Mouse (Mus musculus) heart, embryonic 12.5 days (tissue): ENCODE measurements at regions not wholly inside any gene's neighbourhood (a gene's known extent, or its start where the extent isn't known, plus 50 kb on each side); places are given as distances from the start of the nearest gene placed in this dataset.

Source experiments
- ATAC-seq: fragments of 200-750 bp; cut with Nextera tagmentation; 2 replicates; pipeline ENCODE4 v1.8.0; 2017; ENCODE audit warnings: moderate TSS enrichment, moderate library complexity; ENCODE audit not compliant: insufficient number of reproducible peaks, low FRiP score
- H3K27ac ChIP-seq: fragments of 300-500 bp; sonication (generic); 2 replicates; pipeline ENCODE4 v1.5.1; 2016; ENCODE audit warnings: mild to moderate bottlenecking, moderate library complexity; ENCODE audit not compliant: poor library complexity, severe bottlenecking
- H3K27me3 ChIP-seq: fragments of 300-500 bp; sonication (generic); replicated peaks from 2 replicates; pipeline ENCODE4 v1.6.1; 2016; ENCODE audit warnings: mild to moderate bottlenecking, moderate library complexity
- H3K36me3 ChIP-seq: fragments of 300-500 bp; sonication (generic); 2 replicates; pipeline ENCODE4 v1.6.1; 2016; ENCODE audit warnings: mild to moderate bottlenecking, moderate library complexity
- H3K4me1 ChIP-seq: fragments of 300-500 bp; sonication (generic); replicated peaks from 2 replicates; pipeline ENCODE4 v1.6.1; 2016; ENCODE audit warnings: mild to moderate bottlenecking
- H3K4me2 ChIP-seq: fragments of 300-500 bp; sonication (generic); 2 replicates; pipeline ENCODE4 v1.6.1; 2016; ENCODE audit warnings: mild to moderate bottlenecking, moderate library complexity
- H3K4me3 ChIP-seq: fragments of 300-500 bp; sonication (generic); 2 replicates; pipeline ENCODE4 v1.5.1; 2016; ENCODE audit warnings: mild to moderate bottlenecking
- H3K9ac ChIP-seq: fragments of 300-500 bp; sonication (generic); 2 replicates; pipeline ENCODE4 v1.6.1; 2016; ENCODE audit warnings: mild to moderate bottlenecking, moderate library complexity
- H3K9me3 ChIP-seq: fragments of 300-500 bp; sonication (generic); replicated peaks from 2 replicates; pipeline ENCODE4 v1.6.1; 2016; ENCODE audit warnings: mild to moderate bottlenecking, moderate library complexity
- WGBS: fragments of 180-500 bp; shearing (Covaris S2); methylation state at CpG from one replicate; pipeline ENCODE4 v1.1.7; 2016; 5-methylcytosine and 5-hydroxymethylcytosine counted together

DNA sequence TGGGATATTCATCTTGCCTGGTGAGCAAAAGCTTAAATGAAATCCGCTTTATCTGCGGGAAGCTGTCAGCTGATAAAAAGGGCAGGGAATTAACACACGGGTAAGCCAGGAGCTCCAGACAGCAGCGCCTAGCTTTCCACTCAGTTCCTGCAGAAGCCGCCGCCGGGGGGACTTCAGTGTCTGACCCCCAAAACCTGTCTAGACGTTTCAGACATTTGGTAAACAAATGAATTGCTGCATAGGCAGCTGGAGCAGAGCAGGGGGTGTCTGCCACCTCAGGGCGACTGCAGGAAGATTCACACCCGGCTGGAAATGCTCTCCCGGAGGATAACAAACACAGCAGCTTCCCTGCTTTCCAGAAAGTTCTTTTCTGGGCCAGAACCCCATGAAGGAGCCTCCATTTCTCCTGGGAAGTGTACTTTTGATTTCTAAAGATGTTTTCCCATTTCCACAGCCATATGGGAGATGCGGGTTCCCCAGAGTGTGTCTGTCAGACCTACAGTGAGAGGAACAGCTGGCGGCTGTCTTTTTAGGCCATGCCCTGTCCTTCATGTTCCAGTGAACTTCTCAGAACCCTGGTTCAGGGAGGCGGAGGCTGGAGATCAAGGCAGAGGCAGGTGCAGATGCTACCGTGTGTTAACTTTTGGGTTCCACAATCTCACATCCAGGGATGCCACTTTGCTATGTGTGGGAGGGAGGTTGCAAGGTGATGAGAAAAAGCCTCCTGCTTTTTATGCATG is 58.7 kb upstream of the Pmepa1 start:
- Histone ChIP-seq H3K4me2 (peak overlapping the region; percentile 36), H3K27ac (peak overlapping the region; percentile 70), H3K9ac (peak overlapping the region; percentile 50; the same call in 1 of the 2 replicates), H3K4me1 (peaks cover 61% of the 10 kb centered on the region), H3K36me3 (no peaks in the 10 kb centered on the region), H3K9me3 (no peaks in the 10 kb centered on the region), H3K4me3 (no peak overlapping the region), H3K27me3 (no peaks in the 10 kb centered on the region)
- 12% methylated on average over 15 of the region's 15 CpGs for WGBS
- ATAC-seq = no peak

DNA sequence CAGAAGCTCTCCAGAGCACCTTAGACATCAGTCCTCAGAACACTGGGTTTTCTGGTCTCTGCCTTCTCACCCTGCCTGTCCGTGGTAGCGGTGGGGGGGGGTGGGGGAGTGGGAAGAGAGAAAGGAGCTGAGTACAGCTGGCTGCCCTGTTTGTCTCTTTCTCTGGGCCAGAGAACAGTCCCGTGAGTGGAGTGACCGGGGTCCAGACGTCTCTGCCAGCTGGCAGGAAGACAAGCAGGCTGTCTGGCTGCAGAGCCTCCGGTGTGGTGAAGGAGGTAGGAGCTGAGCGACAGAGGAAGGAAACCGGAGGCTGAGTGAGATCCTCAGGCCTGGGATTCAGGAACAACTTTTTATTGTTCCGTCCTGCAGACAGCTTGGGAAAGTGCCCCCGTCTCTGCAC is 59.5 kb upstream of the Pmepa1 start:
- H3K4me2 ChIP-seq = peak overlapping the region; percentile 42
- no peaks in the 10 kb centered on the region for H3K9me3 ChIP-seq
- H3K4me3 ChIP-seq = no peak overlapping the region
- peak; percentile 74 for ATAC-seq
- WGBS = 7% methylated on average over 10 of the region's 10 CpGs
- H3K36me3 ChIP-seq = no peaks in the 10 kb centered on the region
- no peaks in the 10 kb centered on the region for H3K27me3 ChIP-seq
- H3K4me1 ChIP-seq = peaks cover 68% of the 10 kb centered on the region
- peak overlapping the region; percentile 50 for H3K9ac ChIP-seq
- peak overlapping the region; percentile 73 for H3K27ac ChIP-seq

DNA sequence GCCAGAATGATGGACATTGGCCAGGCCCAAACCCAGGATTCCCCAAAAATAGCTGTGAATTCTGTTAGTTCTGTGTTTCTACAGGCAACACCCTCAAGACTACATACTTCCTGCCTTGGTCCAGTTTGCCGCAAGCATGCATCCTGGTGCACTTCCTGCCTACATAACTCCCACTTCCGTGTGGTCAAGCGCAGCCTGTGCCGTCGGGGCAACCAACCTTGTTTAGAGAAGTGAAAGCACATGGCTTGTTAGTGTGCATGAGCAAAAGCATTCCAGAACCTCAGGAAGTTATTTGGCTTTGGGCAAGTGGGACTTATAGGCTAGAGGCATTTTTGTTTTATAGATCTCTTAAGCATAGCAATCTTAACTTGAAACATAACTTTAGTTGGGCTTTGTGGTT is 61.3 kb upstream of the Pmepa1 start:
- Histone ChIP-seq H3K9me3 (no peaks in the 10 kb centered on the region), H3K27ac (0 out of 2 replicates have a peak overlapping the region, but pooled peaks have one; percentile 11), H3K4me2 (no peak overlapping the region), H3K27me3 (0 out of 2 replicates have a peak, but pooled peaks cover 6% of the 10 kb centered on the region), H3K9ac (no peak overlapping the region), H3K4me1 (peaks cover 69% of the 10 kb centered on the region), H3K4me3 (no peak overlapping the region), H3K36me3 (no peaks in the 10 kb centered on the region)
- 60% methylated on average over 5 of the region's 5 CpGs for WGBS
- no peak for ATAC-seq

DNA sequence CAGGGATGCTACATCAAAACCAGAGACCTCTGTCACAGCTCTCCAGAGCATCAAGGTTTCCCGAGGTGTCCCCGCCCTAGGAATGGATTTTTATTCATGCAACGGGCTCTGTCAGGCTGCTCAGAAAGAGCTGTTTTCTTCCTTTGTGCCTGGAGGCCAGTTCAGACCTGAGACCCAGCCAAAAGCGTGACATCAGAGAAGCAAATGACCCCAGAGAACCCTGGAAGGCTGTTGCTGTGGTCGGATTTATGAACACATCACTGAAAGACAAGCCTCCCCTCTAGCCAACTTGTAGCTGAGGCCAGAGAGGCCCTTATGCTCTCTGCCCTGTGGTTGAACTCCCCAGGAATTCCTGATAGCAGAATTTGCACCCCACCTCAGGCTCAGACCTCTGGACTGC is 62.3 kb upstream of the Pmepa1 start:
- H3K27ac ChIP-seq = peak overlapping the region; percentile 19; the same call in 1 of the 2 replicates
- peaks cover 74% of the 10 kb centered on the region for H3K4me1 ChIP-seq
- H3K27me3 ChIP-seq = 0 out of 2 replicates have a peak, but pooled peaks cover 11% of the 10 kb centered on the region
- H3K4me2 ChIP-seq = no peak overlapping the region
- 0 out of 2 replicates have a peak overlapping the region, but pooled peaks have one; percentile 40 for H3K9ac ChIP-seq
- H3K4me3 ChIP-seq = no peak overlapping the region
- 53% methylated on average over 5 of the region's 5 CpGs for WGBS
- no peaks in the 10 kb centered on the region for H3K36me3 ChIP-seq
- no peak for ATAC-seq
- H3K9me3 ChIP-seq = no peaks in the 10 kb centered on the region

- no peak for ATAC-seq
- Histone ChIP-seq H3K27ac (peak overlapping the region; percentile 19), H3K9ac (0 out of 2 replicates have a peak overlapping the region, but pooled peaks have one; percentile 40), H3K27me3 (0 out of 2 replicates have a peak, but pooled peaks cover 11% of the 10 kb centered on the region), H3K9me3 (peaks cover 3% of the 10 kb centered on the region), H3K4me2 (no peak overlapping the region), H3K4me3 (no peak overlapping the region), H3K36me3 (no peaks in the 10 kb centered on the region), H3K4me1 (peaks cover 69% of the 10 kb centered on the region)
- 69% methylated on average over 3 of the region's 3 CpGs for WGBS
Observed at GRCm38 (mm10) chr2:173339211-173339610, 62.9 kb upstream of the Pmepa1 start.

- 0 out of 2 replicates have a peak, but pooled peaks cover 11% of the 10 kb centered on the region for H3K27me3 ChIP-seq
Observed at GRCm38 (mm10) chr2:173340044-173340601, 63.8 kb upstream of the Pmepa1 start.

GRCm38 (mm10) chr2:173342605-173343260 is 66.4 kb upstream of the Pmepa1 start:
- Histone ChIP-seq H3K27ac (no peak overlapping the region), H3K27me3 (0 out of 2 replicates have a peak, but pooled peaks cover 13% of the 10 kb centered on the region), H3K4me1 (peaks cover 44% of the 10 kb centered on the region), H3K9me3 (peaks cover 6% of the 10 kb centered on the region), H3K9ac (no peak overlapping the region), H3K36me3 (no peaks in the 10 kb centered on the region), H3K4me3 (no peak overlapping the region), H3K4me2 (no peak overlapping the region)
- 40% methylated on average over 16 of the region's 16 CpGs for WGBS
- ATAC-seq = no peak

More at GRCm38 (mm10) chr2:173340044-173340601, 63.8 kb upstream of the Pmepa1 start:
- WGBS = 5% methylated on average over 26 of the region's 26 CpGs
- Histone ChIP-seq H3K27ac (peak overlapping the region; percentile 19; the same call in 1 of the 2 replicates), H3K4me1 (peaks cover 60% of the 10 kb centered on the region), H3K4me2 (peak overlapping the region; percentile 60), H3K9ac (peak overlapping the region; percentile 11; the same call in 1 of the 2 replicates), H3K36me3 (no peaks in the 10 kb centered on the region), H3K9me3 (peaks cover 6% of the 10 kb centered on the region), H3K4me3 (peak overlapping the region; percentile 15; the same call in 1 of the 2 replicates)
- ATAC-seq = no peak; the same call in 1 of the 2 replicates

- H3K4me2 ChIP-seq = no peak overlapping the region
- H3K4me1 ChIP-seq = peaks cover 40% of the 10 kb centered on the region
- H3K9ac ChIP-seq = no peak overlapping the region
- no peaks in the 10 kb centered on the region for H3K36me3 ChIP-seq
- ATAC-seq = no peak
- 78% methylated on average over 2 of the region's 2 CpGs for WGBS
- H3K4me3 ChIP-seq = no peak overlapping the region
- no peak overlapping the region for H3K27ac ChIP-seq
- H3K9me3 ChIP-seq = peaks cover 6% of the 10 kb centered on the region
- H3K27me3 ChIP-seq = 0 out of 2 replicates have a peak, but pooled peaks cover 13% of the 10 kb centered on the region
Observed at GRCm38 (mm10) chr2:173343665-173344064, 67.3 kb upstream of the Pmepa1 start.

- WGBS = 84% methylated on average over 5 of the region's 5 CpGs
- H3K4me2 ChIP-seq = no peak overlapping the region
Observed at GRCm38 (mm10) chr2:173344221-173344620, 67.9 kb upstream of the Pmepa1 start.

GRCm38 (mm10) chr2:173347341-173347740 is 71.0 kb upstream of the Pmepa1 start:
- Histone ChIP-seq H3K36me3 (no peaks in the 10 kb centered on the region), H3K27ac (no peak overlapping the region), H3K27me3 (0 out of 2 replicates have a peak, but pooled peaks cover 8% of the 10 kb centered on the region), H3K9me3 (peaks cover 6% of the 10 kb centered on the region), H3K4me2 (no peak overlapping the region), H3K4me3 (no peak overlapping the region), H3K9ac (no peak overlapping the region), H3K4me1 (peaks cover 42% of the 10 kb centered on the region)
- WGBS = 58% methylated on average over 11 of the region's 11 CpGs
- ATAC-seq = no peak

More at GRCm38 (mm10) chr2:173344221-173344620, 67.9 kb upstream of the Pmepa1 start:
- H3K9ac ChIP-seq = no peak overlapping the region
- 0 out of 2 replicates have a peak, but pooled peaks cover 13% of the 10 kb centered on the region for H3K27me3 ChIP-seq
- H3K27ac ChIP-seq = no peak overlapping the region
- no peak overlapping the region for H3K4me3 ChIP-seq
- no peak for ATAC-seq
- H3K4me1 ChIP-seq = peaks cover 35% of the 10 kb centered on the region
- no peaks in the 10 kb centered on the region for H3K36me3 ChIP-seq
- H3K9me3 ChIP-seq = peaks cover 6% of the 10 kb centered on the region

DNA sequence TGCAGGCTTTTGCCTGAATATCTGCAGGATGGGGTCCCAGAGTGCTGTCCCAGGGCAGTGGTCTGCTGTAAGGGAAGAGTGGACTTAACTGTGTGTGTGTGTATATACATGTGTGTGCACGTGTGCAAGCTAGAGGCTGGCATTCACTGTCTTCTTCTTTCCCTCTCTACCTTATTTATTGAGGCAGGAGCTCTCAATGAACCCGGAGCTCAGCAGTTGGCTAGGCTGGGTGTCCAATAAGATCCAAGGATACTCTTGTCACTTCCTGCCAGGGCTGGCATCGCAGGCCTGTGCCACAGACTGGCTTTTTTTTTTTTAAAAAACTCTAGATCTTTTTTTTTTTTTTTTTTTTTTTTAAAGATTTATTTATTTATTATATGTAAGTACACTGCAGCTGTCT is 72.4 kb upstream of the Pmepa1 start:
- H3K27me3 ChIP-seq = 0 out of 2 replicates have a peak, but pooled peaks cover 2% of the 10 kb centered on the region
- H3K36me3 ChIP-seq = no peaks in the 10 kb centered on the region
- no peak overlapping the region for H3K27ac ChIP-seq
- 82% methylated on average over 3 of the region's 3 CpGs for WGBS
- H3K4me3 ChIP-seq = no peak overlapping the region
- peaks cover 43% of the 10 kb centered on the region for H3K4me1 ChIP-seq
- H3K4me2 ChIP-seq = no peak overlapping the region
- ATAC-seq = no peak
- no peak overlapping the region for H3K9ac ChIP-seq
- peaks cover 6% of the 10 kb centered on the region for H3K9me3 ChIP-seq
